Comparison of ENCODE assay signal across 8 mouse cellular contexts in genomic region chr3:83127726-83128448, GRCm38 (mm10). TPM values are rescaled to one million over a fixed set of nuclear protein-coding genes. Genes with fewer than 3 reads are reported as not detected.
A peak's percentile ranks its signal among the peaks of the same experiment; 100 is the strongest.
DNase-seq lines count a peak whose midpoint lies in the region; ATAC-seq and TF ChIP-seq lines count a peak whose summit lies in the region.

Gene Dchs2 (plus strand): TSS chr3:83127948.

- peak; percentile 48 for ATAC-seq in forebrain, embryonic 13.5 days
- no peak for ATAC-seq in intestine, postnatal 0 days
- ATAC-seq in neural tube, embryonic 15.5 days (ENCODE audit: low FRiP score) = peak; percentile 40

- peak; percentile 93 for DNase-seq in heart, adult 11 months
- no peak for DNase-seq in heart, adult 9 months (ENCODE audit: low spot score in 2 of 2)
- peak; percentile 19 for DNase-seq in R1 (ENCODE audit: low read depth, low spot score)
- no peak for DNase-seq in ovary, postnatal 14 days (ENCODE audit: low spot score)
- DNase-seq in cerebellum, adult 11-12 months = no peak

- TF ChIP-seq CTCF in intestine, postnatal 0 days (IDR thresholded peaks at IDR 0.05; ENCODE audit: low read depth) = no peak

- peak within 1 kb of the TSS; percentile 99 for H3K4me2 ChIP-seq in forebrain, embryonic 13.5 days
- peak within 1 kb of the TSS; percentile 85 for H3K4me2 ChIP-seq in intestine, postnatal 0 days (replicated peaks; ENCODE audit: low read depth)
- H3K4me2 ChIP-seq in neural tube, embryonic 15.5 days = peak within 1 kb of the TSS; percentile 99

- no peaks in the 10 kb centered on the region for H3K36me3 ChIP-seq in forebrain, embryonic 13.5 days (ENCODE audit: poor library complexity, severe bottlenecking)
- no peaks in the 10 kb centered on the region for H3K36me3 ChIP-seq in intestine, postnatal 0 days (ENCODE audit: control insufficient read depth, insufficient read depth)
- no peaks in the 10 kb centered on the region for H3K36me3 ChIP-seq in neural tube, embryonic 15.5 days

- peak within 1 kb of the TSS; percentile 63 for H3K9ac ChIP-seq in forebrain, embryonic 13.5 days
- H3K9ac ChIP-seq in intestine, postnatal 0 days (ENCODE audit: low read depth, low read length) = peak within 1 kb of the TSS; percentile 11; the same call in 1 of the 2 replicates
- H3K9ac ChIP-seq in neural tube, embryonic 15.5 days (replicated peaks) = peak within 1 kb of the TSS; percentile 62

- H3K27me3 ChIP-seq in forebrain, embryonic 13.5 days = peaks cover 75% of the 10 kb centered on the region
- H3K27me3 ChIP-seq in intestine, postnatal 0 days (replicated peaks; ENCODE audit: control insufficient read depth, insufficient read depth, low read length) = peaks cover 47% of the 10 kb centered on the region
- peaks cover 42% of the 10 kb centered on the region for H3K27me3 ChIP-seq in neural tube, embryonic 15.5 days (replicated peaks)

- H3K4me3 ChIP-seq in forebrain, embryonic 13.5 days = peak within 1 kb of the TSS; percentile 59
- peak within 1 kb of the TSS; percentile 48 for H3K4me3 ChIP-seq in intestine, postnatal 0 days (ENCODE audit: low read depth, low read length)
- peak within 1 kb of the TSS; percentile 59 for H3K4me3 ChIP-seq in neural tube, embryonic 15.5 days (replicated peaks)

- no peak within 1 kb of the TSS for H3K27ac ChIP-seq in forebrain, embryonic 13.5 days
- H3K27ac ChIP-seq in intestine, postnatal 0 days (ENCODE audit: low read depth, low read length) = no peak within 1 kb of the TSS
- peak within 1 kb of the TSS; percentile 51 for H3K27ac ChIP-seq in neural tube, embryonic 15.5 days (replicated peaks)

- H3K4me1 ChIP-seq in forebrain, embryonic 13.5 days = peaks cover 27% of the 10 kb centered on the region
- 0 out of 2 replicates have a peak, but pooled peaks cover 3% of the 10 kb centered on the region for H3K4me1 ChIP-seq in intestine, postnatal 0 days (replicated peaks; ENCODE audit: control insufficient read depth, insufficient read depth, low read length)
- H3K4me1 ChIP-seq in neural tube, embryonic 15.5 days = peaks cover 29% of the 10 kb centered on the region

- WGBS in forebrain, embryonic 13.5 days = under 1% methylated on average over 55 of the region's 55 CpGs
- WGBS in intestine, postnatal 0 days = under 1% methylated on average over 55 of the region's 55 CpGs
- WGBS in neural tube, embryonic 15.5 days = under 1% methylated on average over 54 of the region's 55 CpGs

- H3K9me3 ChIP-seq in forebrain, embryonic 13.5 days (replicated peaks) = no peaks in the 10 kb centered on the region
- H3K9me3 ChIP-seq in intestine, postnatal 0 days (ENCODE audit: control insufficient read depth) = no peaks in the 10 kb centered on the region
- no peaks in the 10 kb centered on the region for H3K9me3 ChIP-seq in neural tube, embryonic 15.5 days (replicated peaks)

RNA-seq across cellular contexts. Expression of gene Dchs2, which starts in this region (rescaled TPM):
- polyA plus RNA-seq in forebrain, embryonic 13.5 days (2015; fragmentation: Nextera tagmentation; extraction: Ambion mirVana) = 0.12 and 0.13 TPM in 2 replicates
- 0.07 and 0.08 TPM in 2 replicates for polyA plus RNA-seq in intestine, postnatal 0 days (2015; fragmentation: Nextera tagmentation; extraction: Ambion mirVana)
- polyA plus RNA-seq in neural tube, embryonic 15.5 days (2015; fragmentation: Nextera tagmentation; extraction: Ambion mirVana) = 1.1 and 1.2 TPM in 2 replicates

Comparison
In these comparisons a context has a peak if more than half of its experiments do, and no peak if none do; other contexts are left out.
1. DNase-seq: peak in heart, adult 11 months (single experiment) and R1 (single experiment); none in heart, adult 9 months (0 of 2), ovary, postnatal 14 days (single experiment) and cerebellum, adult 11-12 months (single experiment).
2. Peak in ATAC-seq, H3K4me3 ChIP-seq, H3K9ac ChIP-seq and H3K4me2 ChIP-seq in forebrain, embryonic 13.5 days; RNA of the gene not detected or under 1 TPM.
3. H3K9ac ChIP-seq: peak in every context shown above with its lines; median percentile 63 in forebrain, embryonic 13.5 days; 62 in neural tube, embryonic 15.5 days; 11 in intestine, postnatal 0 days.
4. Peak in every context shown above with its lines, with median percentiles within 50 percentile points of each other: H3K4me2 ChIP-seq and H3K4me3 ChIP-seq.